Mouse (Mus musculus) liver, adult 2 months (tissue): Measurements from ENCODE around the gene Myo16.

ENCODE experiments used
- CTCF ChIP-seq: fragments of 200-500 bp; IDR thresholded peaks from 2 replicates; pipeline ENCODE4 v1.5.1; 2011; ENCODE audit warnings: low read depth, low read length, control low read depth
- POLR2A ChIP-seq: fragments of 200-500 bp; IDR thresholded peaks from 2 replicates; pipeline ENCODE4 v1.6.1; 2011; ENCODE audit warnings: low read length, control low read depth; ENCODE audit not compliant: insufficient read depth; ENCODE audit errors: extremely low read depth

GRCm38 (mm10) chr8:10645740-10646139, 492.0 kb downstream of the Myo16 start:
- no peak for TF ChIP-seq CTCF
- no peak for TF ChIP-seq POLR2A
